Mouse (Mus musculus) MEL (cell line): ENCODE data around the gene Chfr. TPM values are rescaled to one million over a fixed set of nuclear protein-coding genes. Genes with fewer than 3 reads are reported as not detected.

ENCODE experiments used
- DNase-seq: peaks from one replicate; pipeline ENCODE4 v3.0.0; 2011; ENCODE audit warnings: low read depth, low spot score
- H3K27ac ChIP-seq: 2 replicates; pipeline ENCODE4 v1.5.1; 2012; ENCODE audit warnings: low read depth, mild to moderate bottlenecking, control low read depth, low read length, moderate library complexity; ENCODE audit not compliant: control insufficient read depth
- H3K27me3 ChIP-seq, 2 experiments: fragments of 150-350 bp in 1 of 2; sonication (generic) in 1 of 2; 2 replicates each; pipeline ENCODE4 v1.6.1; 2012; ENCODE audit warnings: low read length in 2 of 2, mild to moderate bottlenecking in 2 of 2, improper control_type of control experiment in 1 of 2, moderate library complexity in 1 of 2; ENCODE audit not compliant: insufficient read depth in 2 of 2, control insufficient read depth in 1 of 2
- H3K36me3 ChIP-seq, 2 experiments: 2 replicates each; pipeline ENCODE4 v1.6.1; 2012 to 2014; ENCODE audit warnings: low read length in 2 of 2, improper control_type of control experiment in 1 of 2, inconsistent platforms in 1 of 2, mild to moderate bottlenecking in 1 of 2; ENCODE audit not compliant: insufficient read depth in 2 of 2, control insufficient read depth in 1 of 2
- H3K4me1 ChIP-seq, 2 experiments: fragments of 150-350 bp in 1 of 2; sonication (generic) in 1 of 2; 2 replicates each; pipeline ENCODE4 v1.6.1; 2012; ENCODE audit warnings: low read length in 2 of 2, improper control_type of control experiment in 1 of 2, mild to moderate bottlenecking in 1 of 2; ENCODE audit not compliant: insufficient read depth in 2 of 2, control insufficient read depth in 1 of 2
- H3K4me3 ChIP-seq, 2 experiments: fragments of 150-350 bp in 1 of 2; sonication (generic) in 1 of 2; 2 replicates each; pipeline ENCODE4 v1.5.1; 2012; ENCODE audit warnings: low read depth in 2 of 2, low read length in 2 of 2, mild to moderate bottlenecking in 2 of 2, moderate library complexity in 2 of 2, control low read depth in 1 of 2, improper control_type of control experiment in 1 of 2; ENCODE audit not compliant: control insufficient read depth in 1 of 2, insufficient read depth in 1 of 2
- H3K79me2 ChIP-seq: 2 replicates; pipeline ENCODE4 v1.6.1; 2012; ENCODE audit warnings: mild to moderate bottlenecking, low read length, moderate library complexity; ENCODE audit not compliant: control insufficient read depth, poor library complexity, insufficient read depth
- H3K9ac ChIP-seq: 2 replicates; pipeline ENCODE4 v1.6.1; 2012; ENCODE audit warnings: low read depth, mild to moderate bottlenecking, control low read depth, low read length, moderate library complexity; ENCODE audit not compliant: control insufficient read depth, poor library complexity, severe bottlenecking
- H3K9me3 ChIP-seq: fragments of 150-350 bp; sonication (generic); replicated peaks from 2 replicates; pipeline ENCODE4 v1.6.1; 2012; ENCODE audit warnings: mild to moderate bottlenecking, low read length, improper control_type of control experiment, moderate library complexity; ENCODE audit not compliant: insufficient read depth
- BHLHE40 ChIP-seq: IDR thresholded peaks from 2 replicates; pipeline ENCODE4 v1.6.1; 2012; ENCODE audit warnings: low read depth, mild to moderate bottlenecking, inconsistent platforms, low read length, improper control_type of control experiment, borderline replicate concordance
- CTCF ChIP-seq, 3 experiments: IDR thresholded peaks in 2 of 3; conservative IDR thresholded peaks in 1 of 3; 2 replicates each; pipeline ENCODE4 v1.5.1; 2011 to 2012; ENCODE audit warnings: low read length in 3 of 3, low read depth in 2 of 3, mild to moderate bottlenecking in 2 of 3, improper control_type of control experiment in 1 of 3, inconsistent platforms in 1 of 3, mixed read lengths in 1 of 3, moderate library complexity in 1 of 3; ENCODE audit not compliant: control insufficient read depth in 1 of 3, insufficient read depth in 1 of 3, poor library complexity in 1 of 3, severe bottlenecking in 1 of 3
- ELF1 ChIP-seq: IDR thresholded peaks from 2 replicates; pipeline ENCODE4 v1.6.1; 2014; ENCODE audit warnings: low read depth, mild to moderate bottlenecking, inconsistent platforms, low read length, improper control_type of control experiment, moderate library complexity
- EP300 ChIP-seq, 2 experiments: IDR thresholded peaks; 2 replicates each; pipeline ENCODE4 v1.6.1; 2011; ENCODE audit warnings: improper control_type of control experiment in 2 of 2, low read length in 2 of 2, low read depth in 1 of 2, mild to moderate bottlenecking in 1 of 2
- GABPA ChIP-seq: IDR thresholded peaks from 2 replicates; pipeline ENCODE4 v1.6.1; 2012; ENCODE audit warnings: low read depth, mild to moderate bottlenecking, inconsistent platforms, low read length, improper control_type of control experiment, moderate library complexity
- GATA1 ChIP-seq: IDR thresholded peaks from 2 replicates; pipeline ENCODE4 v1.6.1; 2011; ENCODE audit warnings: low read depth, low read length, improper control_type of control experiment
- HCFC1 ChIP-seq: IDR thresholded peaks from 2 replicates; pipeline ENCODE4 v1.6.1; 2012; ENCODE audit warnings: low read depth, mild to moderate bottlenecking, inconsistent platforms, low read length, improper control_type of control experiment, moderate library complexity
- JUND ChIP-seq: IDR thresholded peaks from 2 replicates; pipeline ENCODE4 v1.6.1; 2011; ENCODE audit warnings: low read depth, mild to moderate bottlenecking, improper control_type of control experiment, low read length
- MAFK ChIP-seq: IDR thresholded peaks from 2 replicates; pipeline ENCODE4 v1.6.1; 2011; ENCODE audit warnings: low read depth, mild to moderate bottlenecking, low read length, improper control_type of control experiment, borderline replicate concordance
- MEF2A ChIP-seq: IDR thresholded peaks from 2 replicates; pipeline ENCODE4 v1.6.1; 2014; ENCODE audit warnings: low read depth, mild to moderate bottlenecking, inconsistent platforms, low read length, improper control_type of control experiment; ENCODE audit not compliant: poor library complexity, insufficient replicate concordance, severe bottlenecking; ENCODE audit errors: extremely low read depth
- MXI1 ChIP-seq: IDR thresholded peaks from 2 replicates; pipeline ENCODE4 v1.6.1; 2011; ENCODE audit warnings: mild to moderate bottlenecking, low read depth, low read length, improper control_type of control experiment
- NRF1 ChIP-seq: IDR thresholded peaks from 2 replicates; pipeline ENCODE4 v1.6.1; 2014; ENCODE audit warnings: low read depth, mild to moderate bottlenecking, inconsistent platforms, low read length, improper control_type of control experiment, moderate library complexity; ENCODE audit not compliant: poor library complexity, insufficient read depth, severe bottlenecking
- POLR2A ChIP-seq, 2 experiments: IDR thresholded peaks; 2 replicates each; pipeline ENCODE4 v1.6.1; 2011 to 2012; ENCODE audit warnings: low read length in 2 of 2, mild to moderate bottlenecking in 2 of 2, control low read depth in 1 of 2, improper control_type of control experiment in 1 of 2, low read depth in 1 of 2, moderate library complexity in 1 of 2; ENCODE audit not compliant: control insufficient read depth in 1 of 2, insufficient read depth in 1 of 2, poor library complexity in 1 of 2
- POLR2AphosphoS5 ChIP-seq: IDR thresholded peaks from 2 replicates; pipeline ENCODE4 v1.6.1; 2012; ENCODE audit warnings: low read depth, borderline replicate concordance, mild to moderate bottlenecking, inconsistent platforms, low read length, moderate library complexity, mixed read lengths
- RCOR1 ChIP-seq: IDR thresholded peaks from 2 replicates; pipeline ENCODE4 v1.6.1; 2012; ENCODE audit warnings: low read depth, mild to moderate bottlenecking, inconsistent platforms, low read length, improper control_type of control experiment
- TAL1 ChIP-seq: IDR thresholded peaks from 2 replicates; pipeline ENCODE4 v1.6.1; 2012; ENCODE audit warnings: mild to moderate bottlenecking, inconsistent platforms, low read length, moderate library complexity, mixed read lengths
- TCF12 ChIP-seq: IDR thresholded peaks from 2 replicates; pipeline ENCODE4 v1.6.1; 2014; ENCODE audit warnings: low read depth, mild to moderate bottlenecking, inconsistent platforms, low read length, improper control_type of control experiment, moderate library complexity
- UBTF ChIP-seq: IDR thresholded peaks from 2 replicates; pipeline ENCODE4 v1.6.1; 2012; ENCODE audit warnings: low read depth, mild to moderate bottlenecking, inconsistent platforms, low read length, improper control_type of control experiment, moderate library complexity, borderline replicate concordance; ENCODE audit not compliant: insufficient read depth
- USF1 ChIP-seq: IDR thresholded peaks from 2 replicates; pipeline ENCODE4 v1.6.1; 2014; ENCODE audit warnings: low read depth, mild to moderate bottlenecking, inconsistent platforms, low read length, improper control_type of control experiment, moderate library complexity
- USF2 ChIP-seq, 2 experiments: IDR thresholded peaks; 2 replicates each; pipeline ENCODE4 v1.6.1; 2011 to 2012; ENCODE audit warnings: improper control_type of control experiment in 2 of 2, low read length in 2 of 2, borderline replicate concordance in 1 of 2, inconsistent platforms in 1 of 2, low read depth in 1 of 2, mild to moderate bottlenecking in 1 of 2; ENCODE audit not compliant: insufficient read depth in 1 of 2
- ZMIZ1 ChIP-seq: IDR thresholded peaks from 2 replicates; pipeline ENCODE4 v1.6.1; 2012; ENCODE audit warnings: low read depth, mild to moderate bottlenecking, inconsistent platforms, low read length, improper control_type of control experiment, moderate library complexity
- ZNF384 ChIP-seq: IDR thresholded peaks from 2 replicates; pipeline ENCODE4 v1.6.1; 2012; ENCODE audit warnings: low read depth, mild to moderate bottlenecking, inconsistent platforms, low read length, improper control_type of control experiment
- polyA plus RNA-seq, 2 experiments: library from polyadenylated mRNA; stranded (reverse) in 1 of 2; unstranded in 1 of 2; fragments of >175 nt in 1 of 2; fragments of >200 nt in 1 of 2; gene quantifications; 2 replicates each; pipeline versions ENCODE4 v1.2.1 to v1.2.4; 2012; ENCODE audit warnings: low replicate concordance in 2 of 2, low read depth in 1 of 2; ENCODE audit not compliant: insufficient read length in 2 of 2, insufficient read depth in 1 of 2, missing spikeins in 1 of 2
- total RNA-seq: library from RNA; depleted of rRNA; stranded (reverse); fragments of 300-350 nt; gene quantifications from 2 replicates; pipeline ENCODE4 v1.2.3, GENCODE M21; 2012

Gene Chfr
- total and polyA plus RNA-seq, 3 experiments, result 50.4 to 63.9 TPM; not detected in 1

- peak; percentile 70 for TF ChIP-seq NRF1
- no peak for TF ChIP-seq USF2 (IDR thresholded peaks at IDR 0.05; ENCODE audit: borderline replicate concordance in 1 of 2, insufficient read depth in 1 of 2, low read depth in 1 of 2, low read length in 2 of 2)
- TF ChIP-seq BHLHE40, result no peak
- TF ChIP-seq JUND, result no peak
- TF ChIP-seq TCF12, result peak; percentile 42; the same call in 1 of the 2 replicates
- TF ChIP-seq HCFC1, result peak; percentile 71
- TF ChIP-seq RCOR1, result no peak
- TF ChIP-seq CTCF (IDR thresholded peaks at IDR 0.05 in 2 of 3, conservative IDR thresholded peaks at IDR 0.05 in 1 of 3; ENCODE audit: control insufficient read depth in 1 of 3, insufficient read depth in 1 of 3, low read depth in 2 of 3, low read length in 3 of 3, poor library complexity in 1 of 3, severe bottlenecking in 1 of 3), result no peak
- peak; percentile 43; the same call in 1 of the 2 replicates for TF ChIP-seq POLR2AphosphoS5
- no peak for TF ChIP-seq MAFK
- no peak for TF ChIP-seq ZNF384
- TF ChIP-seq ZMIZ1, result peak; percentile 83
- TF ChIP-seq UBTF, result no peak
- peak; percentile 87 for TF ChIP-seq ELF1
- 0 out of 2 replicates have a peak, but pooled peaks have one; percentile 34 for TF ChIP-seq USF1
- TF ChIP-seq MEF2A, result no peak
- peak; percentile 79 for TF ChIP-seq GATA1
- peak; percentile 91 for TF ChIP-seq MXI1
- TF ChIP-seq TAL1, result no peak
- peak in 1 of 2 experiments; percentile 15; a peak in 1 of 4 replicates for TF ChIP-seq EP300 (IDR thresholded peaks at IDR 0.05; ENCODE audit: low read depth in 1 of 2, low read length in 2 of 2)
- no peak for TF ChIP-seq GABPA
These were observed 41.4 kb upstream of the Chfr start, which contains the start of gene Gm35315 (continued) for GRCm38 (mm10) chr5:110094030-110094846.

GRCm38 (mm10) chr5:110094847-110095213 lies 40.8 kb upstream of the Chfr start:
- H3K9me3 ChIP-seq, result no peaks in the 10 kb centered on the region
- peak overlapping the region; percentile 68 to 82 for H3K4me3 ChIP-seq
- TF ChIP-seq POLR2A (IDR thresholded peaks at IDR 0.05; ENCODE audit: control insufficient read depth in 1 of 2, insufficient read depth in 1 of 2, low read depth in 1 of 2, low read length in 2 of 2, poor library complexity in 1 of 2), result 0 out of 4 replicates have a peak, but pooled peaks of 1 of the 2 experiments have one; percentile 9
- no peak for TF ChIP-seq RCOR1
- no peaks in the 10 kb centered on the region; the same call in 1 of the 2 replicates for H3K79me2 ChIP-seq
- H3K9ac ChIP-seq, result peak overlapping the region; percentile 75
- no peak for DNase-seq
- H3K27ac ChIP-seq, result peak overlapping the region; percentile 75
- peaks cover 1 to 5% of the 10 kb centered on the region in 2 experiments; a peak in 1 of 4 replicates for H3K4me1 ChIP-seq
- H3K27me3 ChIP-seq, result no peaks in the 10 kb centered on the region
- 0 out of 4 replicates have a peak, but pooled peaks cover 0 to 2% of the 10 kb centered on the region in 2 experiments for H3K36me3 ChIP-seq
